Mouse (Mus musculus): ENCODE data around the gene Prss57.

GRCm38 (mm10) chr10:79836918-79837317, 46.2 kb upstream of the Prss57 start:
- no peak for TF ChIP-seq CTCF (IDR thresholded peaks at IDR 0.05; ENCODE audit: low read depth, low read length)
- TF ChIP-seq POLR2AphosphoS5 (IDR thresholded peaks at IDR 0.05; ENCODE audit: insufficient replicate concordance, low read depth, low read length): no peak
- TF ChIP-seq GATA1 (IDR thresholded peaks at IDR 0.05; ENCODE audit: borderline replicate concordance, low read length): no peak

Data from G1E (cell line).